ENCODE assay signal across 21 mouse cellular contexts in the genomic region with DNA sequence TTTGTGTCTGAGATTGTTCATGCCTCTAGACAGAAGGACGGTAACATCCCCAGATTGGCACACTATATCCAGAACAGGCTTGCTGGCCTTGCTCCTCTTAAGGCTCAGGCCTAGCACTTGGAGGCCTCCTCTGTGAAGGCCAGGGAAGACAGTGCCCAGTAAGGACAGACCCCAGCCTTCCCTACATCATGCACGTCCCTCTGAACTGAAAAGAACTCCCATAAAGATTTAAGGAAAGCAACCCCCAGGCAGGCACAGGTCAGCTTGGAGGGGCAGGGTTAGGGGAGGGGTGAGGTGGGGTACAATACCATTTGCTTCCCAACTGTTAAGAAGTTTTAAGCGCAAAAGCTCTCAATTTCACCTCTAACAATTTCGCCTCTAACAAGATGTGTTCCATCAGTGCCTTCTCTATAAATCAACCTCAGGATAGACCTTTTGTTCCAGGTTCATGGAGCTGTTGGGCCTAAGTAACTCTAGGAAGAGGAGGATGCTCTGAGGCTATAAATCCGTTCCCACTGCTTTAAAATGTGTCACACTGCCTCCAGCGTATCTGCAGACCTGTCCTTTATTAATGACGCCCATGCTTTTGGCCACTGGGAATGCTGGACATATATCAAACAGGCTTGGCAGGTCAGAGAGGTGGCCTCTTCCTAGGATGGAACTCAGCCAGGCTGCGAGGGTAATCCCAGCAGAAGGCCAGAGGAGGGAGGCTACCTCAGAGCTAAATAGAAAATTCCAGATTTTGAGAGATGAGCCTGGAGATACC.
DNase-seq lines count a peak whose midpoint lies in the region; ATAC-seq and TF ChIP-seq lines count a peak whose summit lies in the region.
"Had no signal": no experiment of that assay in that cellular context is flagged by ENCODE, and none has a peak within 500 bp of the region (broad histone marks: within the 10 kb centered on the region; RNA-seq: fewer than 3 reads in every experiment).

No protein-coding gene starts in this region.

- WGBS in intestine, embryonic 14.5 days, result 66% methylated on average over 8 of the region's 8 CpGs
- WGBS in intestine, postnatal 0 days, result 78% methylated on average over 8 of the region's 8 CpGs

- H3K9ac ChIP-seq in intestine, embryonic 14.5 days (ENCODE audit: low read length), result no peak overlapping the region
- no peak overlapping the region for H3K9ac ChIP-seq in intestine, postnatal 0 days (ENCODE audit: low read depth, low read length)
- H3K9ac ChIP-seq: hindbrain, embryonic 12.5 days; limb, embryonic 15.5 days; liver, embryonic 15.5 days; midbrain, embryonic 15.5 days; stomach, embryonic 15.5 days had no signal

- no peaks in the 10 kb centered on the region for H3K4me1 ChIP-seq in intestine, embryonic 14.5 days (replicated peaks; ENCODE audit: control insufficient read depth, insufficient read depth, low read length)
- no peaks in the 10 kb centered on the region for H3K4me1 ChIP-seq in intestine, postnatal 0 days (replicated peaks; ENCODE audit: control insufficient read depth, insufficient read depth, low read length)
- H3K4me1 ChIP-seq: hindbrain, embryonic 12.5 days; limb, embryonic 15.5 days; liver, embryonic 15.5 days; midbrain, embryonic 15.5 days had no signal

- DNase-seq in cerebellum, adult 9-11 months, result peak; percentile 9
- no peak for DNase-seq in cerebellum, adult 11 months
- no peak for DNase-seq in intestine, embryonic 14.5 days (ENCODE audit: low spot score)
- DNase-seq in kidney, postnatal 4 days, result peak; percentile 16 to 18
- no peak for DNase-seq in kidney, postnatal 25 days
- peak; percentile 14 to 31 for DNase-seq in cerebellum, postnatal 36 days
- DNase-seq in urinary bladder, postnatal 25 days (ENCODE audit: low spot score), result no peak
- DNase-seq: gastrocnemius, adult 2 months; heart, postnatal 10 days; lung, postnatal 10 days; retina, postnatal 1 day; thymus, adult 18-20 months; thymus, postnatal 4 days had no signal

- no peaks in the 10 kb centered on the region for H3K36me3 ChIP-seq in intestine, embryonic 14.5 days (ENCODE audit: control insufficient read depth, insufficient read depth, low read length)
- H3K36me3 ChIP-seq in intestine, postnatal 0 days (ENCODE audit: control insufficient read depth, insufficient read depth), result no peaks in the 10 kb centered on the region
- H3K36me3 ChIP-seq: hindbrain, embryonic 12.5 days; limb, embryonic 15.5 days; liver, embryonic 15.5 days; midbrain, embryonic 15.5 days; stomach, embryonic 15.5 days had no signal

- ATAC-seq in intestine, embryonic 14.5 days (replicated peaks; ENCODE audit: low FRiP score, low TSS enrichment, low read depth), result no peak
- no peak for ATAC-seq in intestine, postnatal 0 days
- ATAC-seq: midbrain, embryonic 15.5 days had no signal

- H3K9me3 ChIP-seq in intestine, embryonic 14.5 days (ENCODE audit: control insufficient read depth, low read length), result no peaks in the 10 kb centered on the region
- no peaks in the 10 kb centered on the region for H3K9me3 ChIP-seq in intestine, postnatal 0 days (ENCODE audit: control insufficient read depth)
- H3K9me3 ChIP-seq: hindbrain, embryonic 12.5 days; limb, embryonic 15.5 days; liver, embryonic 15.5 days; midbrain, embryonic 15.5 days; stomach, embryonic 15.5 days had no signal

- no peaks in the 10 kb centered on the region for H3K27me3 ChIP-seq in intestine, embryonic 14.5 days (replicated peaks; ENCODE audit: control insufficient read depth, insufficient read depth, low read length)
- H3K27me3 ChIP-seq in intestine, postnatal 0 days (replicated peaks; ENCODE audit: control insufficient read depth, insufficient read depth, low read length), result no peaks in the 10 kb centered on the region
- H3K27me3 ChIP-seq: hindbrain, embryonic 12.5 days; limb, embryonic 15.5 days; liver, embryonic 15.5 days; midbrain, embryonic 15.5 days; stomach, embryonic 15.5 days had no signal

- peak overlapping the region; percentile 17; the same call in 1 of the 2 replicates for H3K27ac ChIP-seq in intestine, embryonic 14.5 days (ENCODE audit: low read depth)
- no peak overlapping the region for H3K27ac ChIP-seq in intestine, postnatal 0 days (ENCODE audit: low read depth, low read length)
- H3K27ac ChIP-seq: gastrocnemius, adult 2 months; hindbrain, embryonic 12.5 days; layer of hippocampus, adult 2 months; limb, embryonic 15.5 days; liver, embryonic 15.5 days; midbrain, embryonic 15.5 days; stomach, embryonic 15.5 days had no signal

- TF ChIP-seq CTCF in intestine, postnatal 0 days (IDR thresholded peaks at IDR 0.05; ENCODE audit: low read depth), result no peak

- no peak overlapping the region for H3K4me3 ChIP-seq in intestine, embryonic 14.5 days (ENCODE audit: low read depth, low read length)
- H3K4me3 ChIP-seq in intestine, postnatal 0 days (ENCODE audit: low read depth, low read length), result no peak overlapping the region
- H3K4me3 ChIP-seq: gastrocnemius, adult 2 months; hindbrain, embryonic 12.5 days; layer of hippocampus, adult 2 months; limb, embryonic 15.5 days; liver, embryonic 15.5 days; midbrain, embryonic 15.5 days; stomach, embryonic 15.5 days had no signal

- no peak overlapping the region for H3K4me2 ChIP-seq in intestine, embryonic 14.5 days (ENCODE audit: low read length)
- H3K4me2 ChIP-seq in intestine, postnatal 0 days (replicated peaks; ENCODE audit: low read depth), result no peak overlapping the region
- H3K4me2 ChIP-seq: heart, embryonic 11.5 days; hindbrain, embryonic 12.5 days; limb, embryonic 15.5 days; liver, embryonic 15.5 days; midbrain, embryonic 15.5 days; stomach, embryonic 15.5 days had no signal

Comparison
In these comparisons a context has a peak if more than half of its experiments do, and no peak if none do; other contexts are left out.
1. DNase-seq: peak in cerebellum, adult 9-11 months (single experiment), kidney, postnatal 4 days (2 of 2) and cerebellum, postnatal 36 days (2 of 2); none in cerebellum, adult 11 months (single experiment), intestine, embryonic 14.5 days (single experiment), kidney, postnatal 25 days (0 of 2) and urinary bladder, postnatal 25 days (single experiment).